Mouse (Mus musculus) midbrain, embryonic 13.5 days (tissue): Measurements from ENCODE around the gene Camta1. TPM values are rescaled to one million over a fixed set of nuclear protein-coding genes. Genes with fewer than 3 reads are reported as not detected.

Source experiments
- ATAC-seq: fragments of 200-750 bp; cut with Nextera tagmentation; 2 replicates; pipeline ENCODE4 v1.8.0; 2017; ENCODE audit warnings: mild to moderate bottlenecking, moderate TSS enrichment, moderate library complexity
- H3K27ac ChIP-seq: fragments of 300-500 bp; sonication (generic); 2 replicates; pipeline ENCODE4 v1.5.1; 2015; ENCODE audit warnings: inconsistent platforms, mild to moderate bottlenecking, moderate library complexity
- H3K27me3 ChIP-seq: fragments of 300-500 bp; sonication (generic); 2 replicates; pipeline ENCODE4 v1.6.1; 2015; ENCODE audit warnings: mild to moderate bottlenecking, inconsistent platforms
- H3K36me3 ChIP-seq: fragments of 300-500 bp; sonication (generic); 2 replicates; pipeline ENCODE4 v1.6.1; 2015; ENCODE audit warnings: mild to moderate bottlenecking, inconsistent platforms
- H3K4me1 ChIP-seq: fragments of 300-500 bp; sonication (generic); replicated peaks from 2 replicates; pipeline ENCODE4 v1.6.1; 2015; ENCODE audit warnings: inconsistent platforms
- H3K4me2 ChIP-seq: fragments of 300-500 bp; sonication (generic); replicated peaks from 2 replicates; pipeline ENCODE4 v1.6.1; 2015; ENCODE audit warnings: moderate library complexity, mild to moderate bottlenecking, inconsistent platforms
- H3K4me3 ChIP-seq: fragments of 300-500 bp; sonication (generic); replicated peaks from 2 replicates; pipeline ENCODE4 v1.5.1; 2015; ENCODE audit warnings: mild to moderate bottlenecking, inconsistent platforms
- H3K9ac ChIP-seq: fragments of 300-500 bp; sonication (generic); replicated peaks from 2 replicates; pipeline ENCODE4 v1.6.1; 2015; ENCODE audit warnings: mild to moderate bottlenecking, inconsistent platforms
- H3K9me3 ChIP-seq: fragments of 300-500 bp; sonication (generic); 2 replicates; pipeline ENCODE4 v1.6.1; 2016; ENCODE audit warnings: mild to moderate bottlenecking, inconsistent platforms
- WGBS: fragments of 180-500 bp; shearing (Covaris S2); methylation state at CpG from one replicate; pipeline ENCODE4 v1.1.7; 2015; 5-methylcytosine and 5-hydroxymethylcytosine counted together
- polyA plus RNA-seq: library from polyadenylated mRNA; unstranded; fragments of >200 nt; fragmentation: Nextera tagmentation; extraction: Ambion mirVana; gene quantifications from 2 replicates; pipeline ENCODE4 v1.2.1, GENCODE M21; 2015

Camta1 gene
- polyA plus RNA-seq, 1 experiment from 2014 or later = 163 TPM

GRCm38 (mm10) chr4:151898600-151899245 is 37.0 kb upstream of the Camta1 start:
- Histone ChIP-seq H3K4me3 (no peak overlapping the region), H3K27me3 (peaks cover 12% of the 10 kb centered on the region; the same call in 1 of the 2 replicates)
- 57% methylated on average over 13 of the region's 13 CpGs for WGBS

GRCm38 (mm10) chr4:151897069-151897617 is 35.5 kb upstream of the Camta1 start:
- H3K27ac ChIP-seq = no peak overlapping the region
- H3K36me3 ChIP-seq = no peaks in the 10 kb centered on the region
- H3K27me3 ChIP-seq = no peaks in the 10 kb centered on the region
- H3K9ac ChIP-seq = no peak overlapping the region
- no peak overlapping the region for H3K4me2 ChIP-seq
- WGBS = 65% methylated on average over 9 of the region's 9 CpGs
- H3K9me3 ChIP-seq = no peaks in the 10 kb centered on the region
- H3K4me1 ChIP-seq = peaks cover 6% of the 10 kb centered on the region
- no peak for ATAC-seq
- no peak overlapping the region for H3K4me3 ChIP-seq

More at GRCm38 (mm10) chr4:151898600-151899245, 37.0 kb upstream of the Camta1 start:
- H3K9me3 ChIP-seq = no peaks in the 10 kb centered on the region
- no peak overlapping the region for H3K27ac ChIP-seq
- no peak for ATAC-seq
- H3K36me3 ChIP-seq = no peaks in the 10 kb centered on the region
- no peak overlapping the region for H3K4me2 ChIP-seq
- peaks cover 6% of the 10 kb centered on the region for H3K4me1 ChIP-seq
- H3K9ac ChIP-seq = no peak overlapping the region

GRCm38 (mm10) chr4:151895624-151896023 is 33.9 kb upstream of the Camta1 start:
- Histone ChIP-seq H3K4me3 (no peak overlapping the region), H3K27me3 (no peaks in the 10 kb centered on the region), H3K36me3 (no peaks in the 10 kb centered on the region), H3K9ac (no peak overlapping the region), H3K4me1 (peaks cover 6% of the 10 kb centered on the region), H3K4me2 (no peak overlapping the region), H3K27ac (no peak overlapping the region), H3K9me3 (no peaks in the 10 kb centered on the region)
- no peak for ATAC-seq
- WGBS = 90% methylated on average over 7 of the region's 7 CpGs

GRCm38 (mm10) chr4:151894926-151895325 is 33.2 kb upstream of the Camta1 start:
- Histone ChIP-seq H3K9me3 (no peaks in the 10 kb centered on the region), H3K9ac (no peak overlapping the region), H3K27me3 (no peaks in the 10 kb centered on the region), H3K4me1 (peaks cover 6% of the 10 kb centered on the region), H3K36me3 (no peaks in the 10 kb centered on the region), H3K27ac (no peak overlapping the region), H3K4me2 (no peak overlapping the region), H3K4me3 (no peak overlapping the region)
- WGBS = 95% methylated on average over 12 of the region's 12 CpGs
- ATAC-seq = no peak

- H3K27me3 ChIP-seq = no peaks in the 10 kb centered on the region
- H3K27ac ChIP-seq = no peak overlapping the region
- H3K4me3 ChIP-seq = no peak overlapping the region
- no peak overlapping the region for H3K4me2 ChIP-seq
- WGBS = 75% methylated on average over 6 of the region's 6 CpGs
- H3K9ac ChIP-seq = no peak overlapping the region
- no peak for ATAC-seq
- H3K36me3 ChIP-seq = no peaks in the 10 kb centered on the region
- no peaks in the 10 kb centered on the region for H3K9me3 ChIP-seq
- H3K4me1 ChIP-seq = no peaks in the 10 kb centered on the region
These were observed 31.6 kb upstream of the Camta1 start for GRCm38 (mm10) chr4:151893241-151893640.

GRCm38 (mm10) chr4:151881590-151881989 is 19.9 kb upstream of the Camta1 start:
- Histone ChIP-seq H3K4me2 (no peak overlapping the region), H3K9ac (no peak overlapping the region), H3K27ac (no peak overlapping the region), H3K9me3 (no peaks in the 10 kb centered on the region), H3K4me3 (no peak overlapping the region), H3K27me3 (no peaks in the 10 kb centered on the region), H3K36me3 (no peaks in the 10 kb centered on the region), H3K4me1 (peaks cover under 1% of the 10 kb centered on the region)
- ATAC-seq = no peak
- 92% methylated on average over 12 of the region's 12 CpGs for WGBS

GRCm38 (mm10) chr4:151880044-151880690 is 18.5 kb upstream of the Camta1 start:
- 80% methylated on average over 5 of the region's 5 CpGs for WGBS
- Histone ChIP-seq H3K4me1 (peaks cover 9% of the 10 kb centered on the region), H3K4me3 (no peak overlapping the region), H3K9ac (no peak overlapping the region), H3K27ac (no peak overlapping the region), H3K36me3 (no peaks in the 10 kb centered on the region), H3K27me3 (peaks cover 9% of the 10 kb centered on the region; the same call in 1 of the 2 replicates), H3K9me3 (no peaks in the 10 kb centered on the region), H3K4me2 (no peak overlapping the region)
- ATAC-seq = no peak

GRCm38 (mm10) chr4:151876400-151876799 is 14.7 kb upstream of the Camta1 start:
- ATAC-seq = peak; percentile 50; the same call in 1 of the 2 replicates
- peaks cover 13% of the 10 kb centered on the region; the same call in 1 of the 2 replicates for H3K27me3 ChIP-seq
- H3K36me3 ChIP-seq = no peaks in the 10 kb centered on the region
- H3K4me1 ChIP-seq = peaks cover 9% of the 10 kb centered on the region
- no peak overlapping the region for H3K4me3 ChIP-seq
- no peak overlapping the region for H3K27ac ChIP-seq
- no peak overlapping the region for H3K9ac ChIP-seq
- H3K9me3 ChIP-seq = no peaks in the 10 kb centered on the region
- H3K4me2 ChIP-seq = peak overlapping the region; percentile 31
- 50% methylated on average over 14 of the region's 14 CpGs for WGBS

- Histone ChIP-seq H3K9ac (0 out of 2 replicates have a peak overlapping the region, but pooled peaks have one; percentile 63), H3K27me3 (peaks cover 13% of the 10 kb centered on the region), H3K4me3 (peak overlapping the region; percentile 62; the same call in 1 of the 2 replicates), H3K27ac (no peak overlapping the region), H3K9me3 (no peaks in the 10 kb centered on the region), H3K4me2 (peak overlapping the region; percentile 73), H3K36me3 (no peaks in the 10 kb centered on the region), H3K4me1 (peaks cover 30% of the 10 kb centered on the region)
- ATAC-seq = no peak
- WGBS = 54% methylated on average over 9 of the region's 9 CpGs
These were observed 1.8 kb upstream of the Camta1 start for GRCm38 (mm10) chr4:151863511-151863910.

- Histone ChIP-seq H3K4me2 (peak overlapping the region; percentile 81), H3K9me3 (no peaks in the 10 kb centered on the region), H3K4me3 (peak overlapping the region; percentile 87), H3K36me3 (no peaks in the 10 kb centered on the region), H3K4me1 (peaks cover 30% of the 10 kb centered on the region), H3K27me3 (peaks cover 7% of the 10 kb centered on the region; the same call in 1 of the 2 replicates), H3K9ac (peak overlapping the region; percentile 89), H3K27ac (peak overlapping the region; percentile 83)
- WGBS = under 1% methylated on average over 26 of the region's 58 CpGs
- no peak for ATAC-seq
These were observed 238 bp downstream of the Camta1 start for GRCm38 (mm10) chr4:151861471-151861805.

GRCm38 (mm10) chr4:151860441-151861331 is 990 bp downstream of the Camta1 start:
- H3K36me3 ChIP-seq = no peaks in the 10 kb centered on the region
- H3K9me3 ChIP-seq = no peaks in the 10 kb centered on the region
- no peak for ATAC-seq
- H3K4me2 ChIP-seq = peak overlapping the region; percentile 81
- H3K9ac ChIP-seq = peak overlapping the region; percentile 89
- peaks cover 30% of the 10 kb centered on the region for H3K4me1 ChIP-seq
- H3K4me3 ChIP-seq = peak overlapping the region; percentile 87
- peak overlapping the region; percentile 83 for H3K27ac ChIP-seq
- WGBS = 2% methylated on average over 58 of the region's 63 CpGs
- peaks cover 7% of the 10 kb centered on the region; the same call in 1 of the 2 replicates for H3K27me3 ChIP-seq
